Mouse (Mus musculus) G1E (cell line): ENCODE results near the gene Milr1.

ENCODE experiments used
- CTCF ChIP-seq: IDR thresholded peaks from 2 replicates; pipeline ENCODE4 v1.5.1; 2012; ENCODE audit warnings: low read depth, low read length, inconsistent platforms, mixed read lengths
- GATA1 ChIP-seq: IDR thresholded peaks from 2 replicates; pipeline ENCODE4 v1.6.1; 2012; ENCODE audit warnings: borderline replicate concordance, low read length, inconsistent platforms, mixed read lengths

GRCm38 (mm10) chr11:106741232-106741631, 9.8 kb upstream of the Milr1 start:
- TF ChIP-seq CTCF (no peak), GATA1 (no peak)
